Comparison of ENCODE assay signal across 9 mouse cellular contexts in genomic region chr9:49340136-49341043, GRCm38 (mm10). TPM values are rescaled to one million over a fixed set of nuclear protein-coding genes. Genes with fewer than 3 reads are reported as not detected.
A peak's percentile ranks its signal among the peaks of the same experiment; 100 is the strongest.
DNase-seq lines count a peak whose midpoint lies in the region; ATAC-seq lines count a peak whose summit lies in the region.
"Had no signal": no experiment of that assay in that cellular context is flagged by ENCODE, and none has a peak within 500 bp of the region (broad histone marks: within the 10 kb centered on the region; RNA-seq: fewer than 3 reads in every experiment).

Drd2 (plus strand) TSS chr9:49340627.

- H3K27ac ChIP-seq in hindbrain, embryonic 11.5 days (ENCODE audit: low read depth, low read length), result no peak within 1 kb of the TSS
- no peak within 1 kb of the TSS for H3K27ac ChIP-seq in liver, embryonic 16.5 days (ENCODE audit: low read length)

- peak within 1 kb of the TSS; percentile 47; the same call in 1 of the 2 replicates for H3K9ac ChIP-seq in hindbrain, embryonic 11.5 days (ENCODE audit: low read depth, low read length)
- no peak within 1 kb of the TSS for H3K9ac ChIP-seq in liver, embryonic 16.5 days (ENCODE audit: low read depth, low read length)

- peak within 1 kb of the TSS; percentile 49 for H3K4me3 ChIP-seq in hindbrain, embryonic 11.5 days (ENCODE audit: low read depth, low read length)
- no peak within 1 kb of the TSS for H3K4me3 ChIP-seq in liver, embryonic 16.5 days (ENCODE audit: low read depth, low read length)

- peak; percentile 71 for DNase-seq in ES-CJ7 (ENCODE audit: low read depth, low spot score)
- peak; percentile 52 to 73 for DNase-seq in adrenal gland, adult (ENCODE audit: inconsistent age in 2 of 2, low spot score in 1 of 2)
- DNase-seq in embryo, embryonic 11 days, result peak; percentile 89
- peak; percentile 79 for DNase-seq in hindbrain, embryonic 11.5 days (ENCODE audit: low spot score)
- peak; percentile 20 for DNase-seq in ovary, postnatal 14 days (ENCODE audit: low spot score)
- DNase-seq in B cell, adult 2 months, result no peak
- DNase-seq in layer of hippocampus, adult 8-10 months (ENCODE audit: low spot score in 2 of 2), result no peak

- 0 out of 2 replicates have a peak, but pooled peaks cover 2% of the 10 kb centered on the region for H3K4me1 ChIP-seq in hindbrain, embryonic 11.5 days (replicated peaks; ENCODE audit: control insufficient read depth, insufficient read depth, low read length)
- H3K4me1 ChIP-seq in liver, embryonic 16.5 days (ENCODE audit: control insufficient read depth, low read depth, low read length), result no peaks in the 10 kb centered on the region

- peaks cover 25% of the 10 kb centered on the region for H3K27me3 ChIP-seq in hindbrain, embryonic 11.5 days (ENCODE audit: control insufficient read depth, insufficient read depth, low read length)
- peaks cover 22% of the 10 kb centered on the region for H3K27me3 ChIP-seq in liver, embryonic 16.5 days (ENCODE audit: control insufficient read depth, insufficient read depth, low read depth, low read length)

- WGBS in hindbrain, embryonic 11.5 days, result 1% methylated on average over 45 of the region's 84 CpGs
- 3% methylated on average over 69 of the region's 84 CpGs for WGBS in liver, embryonic 16.5 days (ENCODE audit: insufficient replicate concordance)

- H3K36me3 ChIP-seq in hindbrain, embryonic 11.5 days (ENCODE audit: control insufficient read depth, insufficient read depth, low read length), result no peaks in the 10 kb centered on the region
- no peaks in the 10 kb centered on the region for H3K36me3 ChIP-seq in liver, embryonic 16.5 days (ENCODE audit: control insufficient read depth, insufficient read depth)

- peak; percentile 87 for ATAC-seq in hindbrain, embryonic 11.5 days (ENCODE audit: low FRiP score)
- ATAC-seq in liver, embryonic 16.5 days (ENCODE audit: low read depth), result 0 out of 2 replicates have a peak, but pooled peaks have one; percentile 24

- H3K4me2 ChIP-seq in hindbrain, embryonic 11.5 days (replicated peaks; ENCODE audit: low read depth, low read length), result peak within 1 kb of the TSS; percentile 91
- H3K4me2 ChIP-seq in liver, embryonic 16.5 days (ENCODE audit: low read depth, low read length), result no peak within 1 kb of the TSS

- no peaks in the 10 kb centered on the region for H3K9me3 ChIP-seq in hindbrain, embryonic 11.5 days (ENCODE audit: control insufficient read depth, low read length)
- no peaks in the 10 kb centered on the region for H3K9me3 ChIP-seq in liver, embryonic 16.5 days (replicated peaks; ENCODE audit: control insufficient read depth, low read length)

RNA-seq across cellular contexts. Expression of gene Drd2, which starts in this region (rescaled TPM):
- 0.77 and 1.5 TPM in 2 replicates for polyA plus RNA-seq in hindbrain, embryonic 11.5 days (2014; fragmentation: Nextera tagmentation; extraction: Ambion mirVana)
- not detected in 2 replicates for polyA plus RNA-seq in liver, embryonic 16.5 days (2015; fragmentation: Nextera tagmentation; extraction: Ambion mirVana)
- total RNA-seq in layer of hippocampus, adult 8-10 months (2022), result 1 to 10 TPM; 2.9 to 3.4 (median 3.1) TPM
- total RNA-seq: neutrophil, adult 5-6 weeks had no signal

Comparison
In these comparisons a context has a peak if more than half of its experiments do, and no peak if none do; other contexts are left out.
1. Peak in ATAC-seq in liver, embryonic 16.5 days; RNA of the gene not detected or under 1 TPM.
2. DNase-seq: peak in ES-CJ7 (single experiment), adrenal gland, adult (2 of 2), embryo, embryonic 11 days (single experiment), hindbrain, embryonic 11.5 days (single experiment) and ovary, postnatal 14 days (single experiment); none in B cell, adult 2 months (0 of 2) and layer of hippocampus, adult 8-10 months (0 of 2).